Mouse (Mus musculus) 3134 (cell line): ENCODE data around the gene Rnft2.
A peak's percentile ranks its signal among the peaks of the same experiment; 100 is the strongest.

Source experiments
- DNase-seq: peaks from one replicate; pipeline ENCODE4 v3.0.0-alpha.2; 2011; ENCODE audit warnings: low spot score; ENCODE audit not compliant: insufficient read length; ENCODE audit errors: extremely low read depth

Gene Rnft2

DNA sequence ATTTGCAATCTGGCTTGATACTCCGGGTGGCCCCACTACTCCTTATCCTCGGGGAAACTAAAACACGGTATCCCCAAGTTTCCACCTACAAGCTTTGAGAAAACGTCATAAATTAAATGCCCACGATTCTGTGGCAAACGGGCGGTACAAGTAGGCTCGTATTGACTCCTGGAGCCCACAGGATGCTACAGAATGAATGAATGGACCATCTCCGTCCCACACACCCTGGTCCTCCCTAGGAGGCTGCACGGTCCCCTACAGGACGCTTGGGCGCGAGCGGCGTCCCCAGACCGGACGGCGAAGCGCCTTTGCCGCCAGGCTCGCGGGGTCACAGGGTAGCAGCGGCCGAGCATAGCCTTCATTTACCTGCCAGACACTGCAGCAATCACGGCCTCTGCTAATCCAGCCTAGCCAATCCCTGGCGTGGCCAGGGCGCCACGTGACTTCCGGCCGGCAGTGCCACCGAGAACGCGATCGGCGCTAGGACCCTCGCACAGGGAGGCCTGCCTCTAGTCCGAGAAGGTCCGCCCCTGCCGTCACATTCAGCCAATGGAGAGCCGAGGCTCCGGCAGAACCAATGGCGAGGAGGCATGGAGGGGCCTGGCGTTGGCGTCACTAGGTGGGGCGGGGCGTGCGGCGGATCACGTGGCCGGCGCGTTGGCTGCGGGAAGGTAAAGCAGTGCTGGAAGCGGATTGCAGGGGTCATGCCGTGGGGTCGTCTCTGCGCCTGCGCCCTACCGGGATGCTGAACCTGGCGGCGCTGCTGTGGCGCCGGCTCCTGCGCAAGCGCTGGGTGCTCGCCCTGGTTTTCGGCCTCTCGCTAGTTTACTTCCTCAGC is at the start of gene Rnft2, which contains the start of gene 2410131K14Rik:
Rnft2 (minus strand) TSS at position 511 of the 838 bp plus-strand sequence.
2410131K14Rik (plus strand) TSS at position 622 of the 838 bp plus-strand sequence.
- peak; percentile 99 for DNase-seq

DNA sequence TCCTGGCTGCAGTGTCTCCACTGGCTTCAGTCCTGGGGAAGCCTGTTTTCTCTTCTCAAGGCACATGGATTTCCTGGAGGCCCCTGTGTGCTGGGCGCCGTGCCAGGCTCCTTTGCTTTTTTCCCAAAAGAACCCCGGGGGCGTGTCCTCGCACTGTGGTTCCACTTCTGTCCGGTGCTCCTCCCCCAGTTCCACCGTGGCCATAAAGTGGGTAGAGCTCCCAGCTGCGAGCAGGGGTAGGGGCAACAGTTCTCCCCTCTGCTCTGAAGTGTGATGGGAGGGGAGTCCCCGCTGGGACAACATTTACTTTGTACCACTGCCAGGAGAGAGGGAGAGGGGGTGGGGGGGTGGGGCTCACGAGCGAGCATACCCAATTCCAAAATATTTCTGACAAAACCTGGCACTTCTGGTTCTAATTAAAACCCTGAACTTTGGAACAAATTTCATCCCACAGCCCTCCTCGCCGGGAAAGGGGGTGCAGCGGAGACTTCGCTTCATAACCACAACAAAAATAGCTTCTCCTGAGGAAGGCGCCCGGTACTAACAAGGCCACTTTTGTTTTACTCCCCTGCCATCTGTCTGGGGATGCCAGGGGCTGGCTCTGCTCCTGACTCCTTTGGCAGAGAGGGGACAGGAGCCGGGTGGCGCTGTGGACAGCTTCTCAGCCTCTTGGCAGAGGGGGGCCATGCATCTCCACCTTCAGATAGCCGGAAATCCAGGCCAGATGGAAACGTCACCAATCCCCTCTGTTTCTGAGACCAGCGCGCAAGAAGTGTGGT is 49.4 kb upstream of the Rnft2 start:
- peak; percentile 80 for DNase-seq

- no peak for DNase-seq
Measured at GRCm38 (mm10) chr5:118292476-118292875, 47.6 kb upstream of the Rnft2 start.

DNA sequence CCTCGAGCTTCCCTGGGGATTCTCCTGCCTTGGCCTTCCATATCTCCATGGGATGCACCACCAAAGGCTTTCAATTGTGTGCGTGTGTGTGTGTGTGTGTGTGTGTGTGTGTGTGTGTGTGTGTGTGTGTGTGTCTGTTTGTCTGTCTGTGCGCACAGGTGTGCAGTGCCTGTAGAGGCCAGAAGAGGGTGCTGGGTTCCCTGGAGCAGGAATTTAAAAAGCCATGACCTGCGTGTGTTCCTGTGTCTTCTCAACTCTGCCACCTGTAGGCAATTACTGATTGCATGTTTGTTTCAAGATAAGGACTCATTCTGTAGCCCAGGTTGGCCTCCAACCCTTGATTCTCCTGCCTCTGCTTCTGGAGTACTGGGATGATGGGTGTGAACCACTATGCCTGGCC is 46.5 kb upstream of the Rnft2 start:
- DNase-seq, result no peak

- no peak for DNase-seq
Measured at GRCm38 (mm10) chr5:118277741-118278495, 33.0 kb upstream of the Rnft2 start.

GRCm38 (mm10) chr5:118276711-118277110 is 31.8 kb upstream of the Rnft2 start:
- DNase-seq, result no peak

- DNase-seq, result no peak
Measured at GRCm38 (mm10) chr5:118276281-118276680, 31.4 kb upstream of the Rnft2 start.

- DNase-seq, result no peak
Measured at GRCm38 (mm10) chr5:118274546-118274945, 29.6 kb upstream of the Rnft2 start.

DNA sequence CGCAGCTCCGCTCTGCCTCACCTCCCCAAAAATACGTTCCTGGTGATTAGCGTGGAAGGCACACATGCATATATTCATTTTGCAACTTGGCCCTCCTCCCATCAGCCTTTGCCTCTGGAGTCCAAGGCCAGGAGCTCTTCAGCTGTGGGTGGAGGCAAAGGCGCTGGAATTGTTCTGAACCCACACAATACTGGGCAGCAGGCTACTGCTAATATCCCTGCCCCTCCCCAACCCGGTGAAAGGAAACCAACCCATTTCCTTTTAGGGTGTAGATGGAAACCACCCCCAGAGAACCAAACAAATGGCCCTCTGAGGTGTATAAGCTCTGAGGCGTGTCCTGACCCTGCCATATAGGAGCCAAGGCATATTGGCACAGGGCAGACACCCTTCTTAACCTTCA is 28.5 kb upstream of the Rnft2 start:
- DNase-seq, result no peak

- DNase-seq, result no peak
Measured at GRCm38 (mm10) chr5:118271449-118272110, 26.7 kb upstream of the Rnft2 start.

DNA sequence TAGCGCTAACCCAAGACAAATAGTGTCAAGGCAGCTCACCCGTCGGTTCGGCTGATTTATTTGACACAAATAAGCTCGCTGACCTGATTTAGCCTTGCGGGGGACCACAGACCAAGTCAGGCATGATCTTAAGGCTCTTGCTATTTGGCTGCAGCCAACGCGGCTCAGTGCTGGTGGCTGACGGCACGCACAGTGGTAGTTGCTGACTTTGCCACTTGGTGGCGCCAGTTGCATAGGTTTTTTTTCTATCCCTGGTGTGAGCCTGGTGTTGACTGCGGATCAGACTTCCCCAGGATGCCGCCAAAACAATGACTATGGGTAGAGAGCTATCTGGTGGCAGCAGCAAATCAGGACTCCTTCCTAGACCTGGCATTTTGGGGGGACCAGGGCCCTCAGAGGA is 24.1 kb upstream of the Rnft2 start:
- DNase-seq, result peak; percentile 57

- no peak for DNase-seq
Measured at GRCm38 (mm10) chr5:118266309-118266708, 21.4 kb upstream of the Rnft2 start.

- no peak for DNase-seq
Measured at GRCm38 (mm10) chr5:118265366-118265765, 20.4 kb upstream of the Rnft2 start.

DNA sequence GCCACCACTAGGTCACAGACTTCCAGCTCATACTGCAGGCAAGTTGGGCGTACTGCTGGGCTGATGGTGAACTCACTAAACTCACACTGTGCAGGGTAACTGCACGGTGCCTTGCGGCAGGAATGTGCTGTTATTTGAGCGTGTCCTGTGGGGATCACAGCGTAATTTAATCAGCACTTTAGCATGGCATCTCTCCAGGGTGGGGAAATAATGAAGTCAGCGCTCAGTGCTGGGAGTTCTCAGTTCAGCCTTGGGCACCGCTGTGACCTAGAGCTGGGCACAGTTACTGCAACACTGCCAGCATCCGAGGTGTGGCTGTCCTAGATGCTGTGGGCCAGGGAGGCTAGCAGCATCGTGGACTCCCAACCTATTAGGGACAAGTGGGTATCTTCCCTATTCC is 19.4 kb upstream of the Rnft2 start:
- no peak for DNase-seq

DNA sequence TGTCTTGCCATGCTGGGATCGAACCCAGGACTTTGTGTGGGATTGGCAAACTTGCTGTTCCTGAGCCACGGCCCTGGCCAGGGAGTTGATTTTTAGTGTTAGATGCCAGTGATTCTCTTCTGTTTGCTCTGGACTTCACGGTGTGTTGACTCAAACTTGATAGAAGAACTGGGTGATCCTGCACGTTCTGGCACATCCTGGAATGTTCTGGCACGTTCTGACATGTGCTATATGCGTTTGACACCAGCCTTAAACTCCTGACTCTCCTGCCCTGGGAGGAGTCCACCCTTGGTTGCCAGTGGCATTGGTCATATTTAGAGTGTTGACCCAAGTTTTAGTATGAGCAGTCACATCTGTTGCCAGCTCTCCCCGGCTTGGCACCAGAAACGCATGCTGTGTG is 17.5 kb upstream of the Rnft2 start:
- no peak for DNase-seq

DNA sequence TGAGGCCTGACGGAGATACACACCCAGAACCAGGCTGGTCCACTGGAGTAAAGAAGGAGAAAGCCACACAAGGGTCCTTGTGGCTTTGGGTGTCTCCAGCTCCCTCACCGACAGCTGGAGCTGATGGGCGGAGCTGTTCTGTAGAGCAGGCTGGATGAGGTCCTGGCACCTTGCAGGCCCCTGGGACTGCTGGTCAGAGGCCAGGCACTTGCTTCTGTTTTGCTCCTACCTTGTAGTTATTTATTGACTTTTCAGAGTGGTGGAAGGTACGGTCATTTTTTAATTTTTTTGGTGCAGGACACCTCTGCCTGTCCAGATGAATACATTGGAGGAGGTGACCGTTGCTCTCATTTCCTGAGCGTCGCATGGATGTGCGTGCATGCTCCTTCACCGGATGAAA is 16.3 kb upstream of the Rnft2 start:
- DNase-seq, result no peak

- no peak for DNase-seq
Measured at GRCm38 (mm10) chr5:118260642-118261041, 15.7 kb upstream of the Rnft2 start.

- no peak for DNase-seq
Measured at GRCm38 (mm10) chr5:118260055-118260454, 15.1 kb upstream of the Rnft2 start.

- DNase-seq, result no peak
Measured at GRCm38 (mm10) chr5:118259636-118260035, 14.7 kb upstream of the Rnft2 start.

- DNase-seq, result no peak
Measured at GRCm38 (mm10) chr5:118259152-118259551, 14.2 kb upstream of the Rnft2 start.

DNA sequence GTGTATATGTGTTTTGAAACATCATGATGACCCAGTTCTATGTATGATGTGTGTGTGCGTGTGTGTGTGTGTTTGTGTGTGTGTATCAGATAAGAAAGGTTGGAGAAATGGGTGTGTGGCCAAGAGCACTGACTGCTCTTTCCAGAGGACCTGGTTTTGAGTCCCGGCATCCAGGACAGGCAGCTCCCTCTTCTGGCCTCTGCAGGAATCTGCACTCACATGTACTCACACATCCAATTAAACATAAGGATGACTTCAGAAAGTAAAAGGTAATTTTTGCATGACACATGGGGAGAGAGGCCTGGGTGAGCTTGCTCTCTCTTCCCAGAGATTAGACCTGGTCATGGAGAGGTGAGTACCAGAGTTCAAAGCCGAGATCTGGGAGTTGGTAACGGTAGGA is 12.1 kb upstream of the Rnft2 start:
- no peak for DNase-seq
